Mouse (Mus musculus) activated CD4-positive, CD25-positive, alpha-beta regulatory T cell, adult 4 months (primary cell): ENCODE results near the gene Kcnma1. TPM values are rescaled to one million over a fixed set of nuclear protein-coding genes. Genes with fewer than 3 reads are reported as not detected.

Experiments used
- ATAC-seq: one replicate; pipeline ENCODE4 v1.8.0; 2017
- polyA plus RNA-seq, 2 experiments: library from polyadenylated mRNA; unstranded; fragments of 100-300 nt; shearing (Covaris generic); gene quantifications; one replicate each; pipeline ENCODE4 v1.2.1; 2017

The Kcnma1 gene
- polyA plus RNA-seq, result not detected

DNA sequence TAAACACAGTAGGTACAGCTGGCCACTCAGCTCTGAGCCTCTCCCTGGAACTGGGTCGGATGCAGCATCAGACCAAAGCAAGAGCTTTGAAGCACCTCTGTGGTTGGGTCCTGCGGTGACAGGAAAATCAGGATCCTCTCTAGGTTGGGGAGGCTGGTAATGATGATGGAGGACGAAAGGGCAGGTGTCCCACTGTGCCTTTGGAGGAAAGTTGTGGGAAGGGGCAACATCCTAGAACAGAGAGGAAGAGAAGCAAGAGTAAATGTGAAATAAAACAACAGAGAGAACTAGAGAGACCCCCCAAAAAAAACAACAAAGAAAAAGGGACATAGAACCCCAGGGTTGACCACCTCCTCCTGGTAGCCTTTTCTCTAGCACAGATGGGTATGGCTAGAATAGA, at the start of gene Kcnma1:
Kcnma1 (minus strand) TSS at position 101 of the 400 bp plus-strand sequence.
- no peak for ATAC-seq

- no peak for ATAC-seq
Measured at GRCm38 (mm10) chr14:24059747-24060146, 45.5 kb upstream of the Kcnma1 start.

GRCm38 (mm10) chr14:24059287-24059686, 45.0 kb upstream of the Kcnma1 start:
- no peak for ATAC-seq

DNA sequence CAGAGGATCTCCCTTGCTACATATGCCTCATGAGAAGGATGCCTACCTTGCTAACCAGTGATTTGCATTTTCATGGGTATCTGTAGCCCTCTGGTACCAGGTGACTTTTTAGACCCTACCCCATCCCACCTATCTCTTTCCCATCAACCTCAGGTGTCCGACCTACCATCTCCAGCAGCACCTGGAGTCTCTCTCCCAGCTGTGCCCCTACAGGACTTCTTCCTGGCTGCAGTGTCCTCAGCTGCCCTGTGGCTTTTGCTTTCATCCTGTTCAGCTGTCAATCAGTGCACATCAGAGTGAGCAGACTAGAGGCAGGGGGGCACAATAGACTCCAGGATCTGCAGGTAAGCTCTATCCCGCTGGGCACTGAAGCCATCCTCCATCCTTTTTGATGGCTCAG, 37.5 kb upstream of the Kcnma1 start:
- no peak for ATAC-seq

DNA sequence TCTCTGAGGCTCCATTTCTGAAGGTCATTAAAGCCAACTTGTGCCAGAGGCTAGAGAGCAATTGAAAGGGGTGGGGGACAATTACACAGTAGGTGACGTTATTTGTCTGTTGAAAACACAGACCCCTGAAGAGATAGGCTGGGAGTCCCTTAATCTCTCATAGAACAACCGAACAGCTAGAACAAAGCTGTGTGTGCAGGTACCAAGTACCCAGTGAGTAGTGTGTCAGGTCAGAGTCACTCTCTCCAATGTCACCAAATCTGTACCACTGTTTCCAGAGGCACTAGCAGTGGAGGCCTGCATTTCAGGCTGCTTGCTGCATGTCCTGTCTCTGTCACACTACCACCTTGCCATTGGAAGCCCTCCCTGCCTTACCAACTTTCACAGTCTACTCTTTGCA, 22.3 kb upstream of the Kcnma1 start:
- no peak for ATAC-seq

DNA sequence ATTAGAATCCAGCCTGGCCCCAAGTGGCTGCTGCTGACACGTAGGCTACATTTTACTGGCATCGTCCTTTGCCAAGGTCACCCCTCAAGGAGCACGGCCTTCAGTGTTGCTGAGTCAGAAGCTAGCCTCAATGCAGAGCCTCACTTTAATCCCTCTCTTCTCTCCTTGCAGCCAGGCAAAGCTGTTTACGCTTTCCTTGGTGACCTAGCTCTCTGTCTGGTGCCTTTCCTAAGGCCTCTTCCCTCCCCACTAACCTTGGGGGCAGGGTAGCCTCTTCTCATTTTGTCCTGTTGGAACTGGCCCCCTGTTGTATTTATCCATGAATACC, 21.9 kb upstream of the Kcnma1 start:
- ATAC-seq, result no peak

DNA sequence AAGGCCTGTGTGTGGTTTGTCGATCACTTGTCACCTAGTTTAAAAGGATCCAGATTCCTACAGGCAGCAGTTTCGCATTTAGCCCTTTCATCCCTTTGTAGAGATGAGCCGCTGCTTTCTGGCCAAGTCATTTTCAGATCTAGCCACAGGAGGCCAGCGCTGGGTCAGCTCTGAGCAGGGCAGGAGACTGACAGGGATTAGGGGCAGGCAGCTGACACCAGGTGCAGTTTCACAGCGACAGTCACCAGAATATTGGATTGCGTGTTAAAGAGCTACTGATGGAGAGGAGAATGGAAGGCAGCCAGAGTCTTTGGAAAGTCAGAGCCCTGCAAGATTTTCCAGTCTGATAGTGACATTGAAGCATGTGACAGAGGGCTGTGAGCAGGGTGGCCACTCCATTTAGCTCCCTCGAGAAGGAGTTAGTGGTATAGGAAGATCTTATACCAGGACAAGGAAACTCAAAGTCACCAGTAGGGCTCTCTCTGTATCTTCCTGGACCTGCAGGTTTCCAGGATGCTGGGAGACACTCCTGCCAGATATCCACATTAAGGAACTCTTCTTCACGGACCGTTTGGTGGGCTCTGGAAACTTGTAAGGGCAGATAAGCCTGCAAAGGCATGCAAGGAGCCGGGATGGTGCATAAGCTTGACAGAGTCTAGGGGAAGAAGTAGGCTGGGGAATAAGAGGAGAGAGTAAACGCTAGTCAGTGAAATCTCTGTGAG, 21.4 kb upstream of the Kcnma1 start:
- ATAC-seq, result no peak

DNA sequence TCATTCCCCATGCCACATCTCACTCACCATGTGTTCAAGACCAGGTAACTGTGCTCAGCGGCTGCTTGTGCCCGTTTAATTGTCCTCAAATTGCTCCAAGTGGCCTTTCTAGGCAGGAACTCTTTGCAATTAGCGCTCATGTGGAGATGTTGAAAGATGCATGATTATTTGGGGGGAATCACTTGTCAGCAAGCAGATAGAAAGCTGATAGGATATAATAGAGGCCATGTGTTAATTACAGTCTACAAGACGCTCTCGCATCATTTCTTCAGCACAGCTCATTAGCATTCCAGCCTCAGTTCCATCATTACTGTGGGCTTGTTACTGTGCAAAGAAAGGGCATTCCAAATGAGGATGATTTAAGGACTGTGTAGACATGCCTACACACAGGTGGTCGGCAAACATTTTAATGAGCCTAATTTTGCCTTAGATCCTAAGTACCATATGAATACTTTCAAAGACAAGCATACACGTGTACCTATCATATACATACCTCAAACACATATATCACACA, 18.6 kb upstream of the Kcnma1 start:
- no peak for ATAC-seq

DNA sequence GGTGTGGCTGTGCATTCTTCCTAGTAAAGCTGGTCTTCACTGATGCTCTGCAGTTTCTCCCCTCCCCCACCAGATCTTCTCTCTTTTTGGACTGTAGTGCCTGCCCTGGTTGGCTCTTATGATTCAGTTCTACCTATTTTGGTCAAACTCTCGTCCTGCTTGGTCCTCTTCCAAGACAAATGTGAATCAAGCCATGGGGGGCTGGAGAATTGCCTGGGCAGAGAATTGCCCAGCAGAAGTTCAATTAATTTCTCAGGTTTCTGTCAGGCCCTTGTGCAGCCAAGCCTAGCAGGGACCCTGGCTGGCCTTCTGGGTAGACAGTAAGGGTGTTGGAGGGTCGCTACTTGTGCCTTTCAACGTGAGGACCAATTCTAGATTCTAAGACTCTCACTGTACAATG, 17.9 kb upstream of the Kcnma1 start:
- ATAC-seq, result no peak

GRCm38 (mm10) chr14:24020718-24021117, 6.4 kb upstream of the Kcnma1 start:
- no peak for ATAC-seq

DNA sequence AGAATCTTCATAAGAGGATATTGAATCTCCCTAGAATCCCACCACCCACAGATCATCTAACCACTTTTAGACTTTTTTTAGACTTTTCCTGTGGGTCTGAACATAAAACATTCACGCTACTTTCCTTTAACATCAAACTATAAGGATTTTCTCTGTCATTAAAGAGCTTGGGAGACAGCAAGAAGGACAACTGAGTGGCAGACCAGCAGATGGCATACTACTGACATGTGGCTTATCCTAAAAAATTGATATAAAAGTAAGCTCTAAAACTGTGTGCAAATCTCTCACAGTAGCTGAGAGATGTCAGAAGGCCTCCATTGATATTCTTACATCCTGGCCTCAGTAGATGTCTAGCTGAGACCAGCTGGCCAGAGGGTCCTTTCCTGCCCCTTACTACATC, 4.3 kb downstream of the Kcnma1 start:
- ATAC-seq, result no peak

DNA sequence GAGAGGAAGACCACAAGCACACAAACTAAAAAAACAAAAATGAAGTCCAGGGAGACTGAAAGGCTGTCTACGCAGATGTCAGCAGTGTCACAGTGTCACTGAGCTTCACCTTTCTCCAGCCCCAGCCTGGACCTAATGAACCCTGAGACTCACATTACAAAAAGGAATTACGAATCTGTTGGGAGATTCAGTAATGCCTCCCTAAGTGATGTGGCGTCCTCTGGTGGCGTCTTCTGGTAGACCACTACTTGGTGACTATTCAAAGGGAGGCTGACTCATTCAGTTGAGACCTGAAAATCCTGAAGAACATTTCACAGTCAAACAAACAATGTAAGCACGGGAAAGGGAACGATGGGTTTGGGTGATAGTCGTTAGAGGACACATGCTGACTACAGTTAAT, 6.0 kb downstream of the Kcnma1 start:
- ATAC-seq, result no peak

- no peak for ATAC-seq
Measured at GRCm38 (mm10) chr14:24006276-24006675, 8.0 kb downstream of the Kcnma1 start.

DNA sequence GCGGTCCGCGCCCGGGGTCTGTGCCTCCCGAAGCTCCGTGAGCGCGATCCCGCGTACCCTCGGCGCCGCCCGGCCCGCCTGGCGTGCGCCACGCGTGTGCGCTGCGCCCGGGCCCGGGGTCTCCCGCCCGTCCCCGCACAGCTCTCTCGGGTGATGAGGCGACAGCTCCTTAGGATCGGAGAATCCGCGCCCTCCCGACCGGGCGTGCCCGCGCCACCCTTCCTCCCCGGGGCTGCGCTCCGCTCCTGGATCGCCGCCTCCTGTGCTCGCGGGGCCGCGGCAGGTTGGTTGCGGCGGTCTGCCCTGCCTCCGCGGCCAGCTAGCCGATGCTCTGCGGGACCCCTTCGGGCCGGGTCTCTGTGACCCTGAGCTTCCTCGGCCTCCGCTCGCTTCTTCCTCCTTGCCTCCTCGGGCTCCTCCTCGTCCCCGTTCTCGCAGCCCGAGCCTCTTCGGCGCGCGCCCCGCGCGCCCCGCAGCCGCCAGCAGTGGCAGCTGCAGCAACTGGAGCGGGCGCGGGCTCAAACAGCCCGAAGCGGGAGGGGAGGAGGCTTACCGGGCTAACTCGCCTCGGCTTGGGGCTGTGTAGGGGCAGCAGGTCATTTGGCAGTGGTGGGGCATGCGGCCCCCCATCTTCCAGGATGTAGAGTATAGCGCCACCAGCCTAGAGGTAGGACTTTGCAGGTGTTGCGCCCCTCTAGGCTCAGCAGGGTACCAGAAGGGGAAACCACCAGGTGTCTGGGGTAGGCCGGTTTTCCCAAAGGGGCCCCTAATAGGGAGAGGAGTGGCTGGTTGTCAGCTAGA, 9.6 kb downstream of the Kcnma1 start:
- ATAC-seq, result no peak

GRCm38 (mm10) chr14:24003450-24004381, 10.6 kb downstream of the Kcnma1 start:
- ATAC-seq, result no peak

- no peak for ATAC-seq
Measured at GRCm38 (mm10) chr14:24002647-24003046, 11.6 kb downstream of the Kcnma1 start.

DNA sequence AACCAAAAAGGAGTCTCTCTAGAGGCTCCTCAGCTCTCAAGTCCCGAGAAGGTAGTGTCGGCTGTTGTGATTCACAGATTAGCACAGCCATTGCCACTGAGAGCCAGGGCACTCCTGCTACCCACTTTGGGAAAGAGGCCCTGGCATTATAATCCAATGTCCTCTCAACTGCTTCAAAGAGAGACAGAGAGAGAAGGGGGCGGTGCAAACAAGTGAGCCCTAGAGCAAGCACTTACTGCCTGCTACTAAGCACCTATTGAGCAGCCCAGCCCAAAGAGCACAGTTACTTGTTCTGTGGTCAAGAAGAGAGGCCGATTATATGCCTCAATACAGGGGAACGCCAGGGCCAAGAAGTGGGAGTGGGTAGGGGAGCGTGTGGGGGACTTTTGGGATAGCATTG, 16.4 kb downstream of the Kcnma1 start:
- ATAC-seq, result no peak

GRCm38 (mm10) chr14:23995831-23996230, 18.5 kb downstream of the Kcnma1 start:
- no peak for ATAC-seq

DNA sequence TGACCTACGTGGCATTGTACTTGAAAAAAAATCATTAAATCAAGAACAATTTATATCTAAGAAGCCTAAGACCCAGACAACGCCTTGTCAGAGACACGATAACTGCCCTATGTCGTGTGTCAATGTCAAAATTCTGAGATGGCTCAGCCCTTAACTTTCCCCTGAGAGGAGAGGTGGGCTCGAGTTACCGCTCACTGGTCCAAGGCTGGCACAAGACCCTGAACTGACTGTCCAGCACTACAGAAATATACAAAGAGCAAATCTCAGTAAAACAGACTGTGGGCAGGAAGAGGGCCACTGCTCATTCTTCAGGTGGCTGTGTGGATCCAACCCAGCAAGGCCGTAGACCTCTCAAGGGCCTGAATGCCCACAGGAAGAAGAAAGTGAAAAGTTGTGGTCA, 23.4 kb downstream of the Kcnma1 start:
- ATAC-seq, result no peak

- no peak for ATAC-seq
Measured at GRCm38 (mm10) chr14:23989696-23990095, 24.6 kb downstream of the Kcnma1 start.

DNA sequence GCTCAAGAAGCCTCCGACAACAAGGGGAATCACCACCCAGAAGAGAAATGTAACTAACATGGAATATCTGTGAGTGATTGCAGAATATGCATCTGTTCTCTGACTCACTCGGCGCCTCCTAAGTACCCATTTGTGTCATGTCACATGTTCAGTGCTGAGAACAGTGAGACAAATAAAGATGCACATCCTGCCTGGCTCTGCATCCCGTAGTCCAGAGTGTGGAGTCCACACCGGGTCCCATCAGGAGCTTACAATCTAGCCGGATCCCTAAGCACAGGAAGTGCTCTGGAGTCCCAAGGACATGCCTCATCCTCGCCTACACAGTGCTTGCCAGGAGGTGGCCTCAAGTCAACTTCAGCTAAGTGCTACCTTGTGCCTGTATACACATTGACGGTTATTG, 32.1 kb downstream of the Kcnma1 start:
- no peak for ATAC-seq

DNA sequence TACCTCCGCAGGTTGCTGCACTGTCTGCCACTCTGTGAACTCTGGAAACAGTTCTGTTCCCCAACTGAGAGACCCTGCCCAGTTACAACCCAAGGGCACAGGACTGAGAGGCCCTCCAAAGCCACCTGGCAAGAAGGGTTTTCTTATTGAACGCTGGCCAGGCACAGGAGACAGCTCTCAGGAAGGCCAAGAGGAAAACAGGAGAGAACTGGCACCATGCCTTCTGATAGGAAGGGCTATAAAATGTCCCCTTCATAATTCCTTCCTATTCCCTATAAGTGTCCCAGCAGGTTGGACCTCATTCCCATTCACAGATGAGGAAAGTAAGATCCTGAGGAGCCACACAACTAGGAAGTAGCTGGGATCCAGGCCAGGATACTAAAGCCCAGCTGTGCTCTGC, 39.6 kb downstream of the Kcnma1 start:
- ATAC-seq, result no peak

DNA sequence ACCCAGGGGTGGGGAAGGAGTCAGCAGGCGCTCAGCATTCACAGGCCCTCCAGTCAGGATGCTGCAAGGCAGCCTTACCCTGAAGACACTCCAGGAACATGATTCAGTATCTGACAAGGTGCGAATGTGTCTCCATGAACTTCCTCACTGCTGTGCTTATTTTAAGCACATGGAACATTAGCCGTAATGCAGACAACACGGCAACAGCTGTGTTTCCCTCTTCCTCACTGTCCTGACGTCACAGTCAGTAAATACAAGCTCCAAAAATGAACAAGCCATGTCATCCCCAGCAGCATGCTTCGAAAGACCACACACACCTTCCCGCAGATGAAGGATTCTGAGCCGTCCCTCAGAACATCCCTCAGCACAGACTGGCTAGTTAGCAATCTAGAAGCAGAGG, 47.8 kb downstream of the Kcnma1 start:
- no peak for ATAC-seq
